Mouse (Mus musculus): ENCODE data around the gene Gm3676.
"Not testable (repeated sequence)": the region's sequence is repeated elsewhere in the genome, so short reads cannot be mapped to it uniquely, and the experiment has no call there.

Gm3676 gene

DNA sequence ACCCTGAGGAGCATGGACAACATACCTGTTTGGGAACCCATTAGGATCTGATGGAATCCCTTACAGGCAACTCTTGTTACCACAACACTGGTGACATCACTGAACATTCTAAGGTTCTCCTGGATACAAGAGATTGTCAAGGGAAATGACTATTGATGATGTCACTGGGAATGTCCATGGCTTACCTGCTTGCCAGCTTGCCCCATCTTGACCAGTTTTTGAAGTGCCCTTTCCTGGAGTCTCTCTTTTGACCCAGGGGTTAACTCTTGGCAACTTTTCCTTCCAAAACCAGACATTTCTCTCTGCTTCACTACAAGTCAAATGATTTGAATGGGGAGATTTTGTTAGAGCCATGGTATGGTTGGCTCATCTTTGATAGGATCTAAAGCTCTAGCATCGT, at the start of gene Gm3676:
Gm3676 (minus strand) TSS at position 101 of the 400 bp plus-strand sequence.
- not testable (repeated sequence) for DNase-seq (ENCODE audit: low spot score)

- not testable (repeated sequence) for DNase-seq (ENCODE audit: low spot score)
Measured at GRCm38 (mm10) chr14:41648176-41648575, 1.9 kb upstream of the Gm3676 start.

DNA sequence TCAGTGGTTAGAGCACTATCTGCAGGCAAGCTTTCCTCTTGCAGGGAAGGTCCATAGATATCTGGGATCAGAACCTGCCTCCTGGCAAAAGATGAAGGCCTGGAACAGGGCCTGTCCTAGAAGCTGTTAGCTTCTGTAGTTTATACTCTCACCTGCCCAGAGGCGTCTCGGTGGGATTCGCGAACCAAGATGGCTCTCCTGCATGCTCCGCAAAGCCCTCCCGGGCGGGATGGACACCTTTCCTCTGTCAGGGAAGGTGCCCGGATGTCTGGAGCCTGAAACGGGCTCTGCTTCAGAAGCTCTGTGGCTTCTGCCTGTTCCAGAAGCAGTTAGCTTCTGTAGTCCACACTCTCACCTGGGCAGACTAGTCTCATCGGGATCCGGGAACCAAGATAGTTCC, 16.1 kb downstream of the Gm3676 start:
- DNase-seq (ENCODE audit: low spot score), result not testable (repeated sequence)

DNA sequence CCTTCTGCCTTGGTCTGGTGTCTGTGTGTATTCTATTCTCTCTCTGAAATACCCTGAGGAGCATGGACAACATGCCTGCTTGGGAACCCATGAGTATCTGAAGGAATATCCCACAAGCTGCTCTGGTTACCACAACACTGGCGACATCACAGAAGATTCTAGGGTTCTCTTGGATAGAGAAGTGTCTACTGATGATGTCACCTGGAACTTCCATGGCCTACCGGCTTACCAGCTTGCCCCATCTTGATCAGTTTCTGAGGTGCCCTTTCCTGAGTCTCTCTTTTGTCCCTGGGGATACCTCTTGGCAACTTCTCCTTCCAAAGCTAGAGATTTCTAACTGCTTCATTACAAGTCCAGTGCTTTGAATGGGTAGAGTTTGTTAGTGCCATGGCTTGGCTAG, 21.8 kb downstream of the Gm3676 start, which contains the start of gene Gm3072:
Gm3072 (minus strand) TSS at position 101 of the 400 bp plus-strand sequence.
- DNase-seq (ENCODE audit: low spot score), result not testable (repeated sequence)

DNA sequence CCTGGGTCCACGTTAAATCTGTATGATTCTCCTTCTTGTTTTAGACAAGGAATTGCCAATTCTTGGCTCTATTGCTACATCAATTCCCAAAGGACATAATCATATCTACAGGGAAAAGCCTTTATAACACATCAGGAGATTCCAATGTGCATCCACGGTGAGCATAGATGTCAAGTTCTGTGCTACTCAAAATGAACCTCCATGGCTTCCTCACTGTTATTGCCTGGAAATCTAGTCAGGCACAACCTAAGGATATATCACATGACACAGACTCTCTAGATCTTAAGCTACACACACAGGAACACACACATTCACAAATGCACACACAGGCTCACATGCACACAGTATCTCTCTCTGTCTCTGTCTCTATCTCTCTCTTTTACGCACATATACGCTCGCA, 23.8 kb downstream of the Gm3676 start:
- not testable (repeated sequence) for DNase-seq (ENCODE audit: low spot score)

- peak; percentile 5 for DNase-seq (ENCODE audit: low spot score)
Measured at GRCm38 (mm10) chr14:41610690-41611089, 35.6 kb downstream of the Gm3676 start.

DNA sequence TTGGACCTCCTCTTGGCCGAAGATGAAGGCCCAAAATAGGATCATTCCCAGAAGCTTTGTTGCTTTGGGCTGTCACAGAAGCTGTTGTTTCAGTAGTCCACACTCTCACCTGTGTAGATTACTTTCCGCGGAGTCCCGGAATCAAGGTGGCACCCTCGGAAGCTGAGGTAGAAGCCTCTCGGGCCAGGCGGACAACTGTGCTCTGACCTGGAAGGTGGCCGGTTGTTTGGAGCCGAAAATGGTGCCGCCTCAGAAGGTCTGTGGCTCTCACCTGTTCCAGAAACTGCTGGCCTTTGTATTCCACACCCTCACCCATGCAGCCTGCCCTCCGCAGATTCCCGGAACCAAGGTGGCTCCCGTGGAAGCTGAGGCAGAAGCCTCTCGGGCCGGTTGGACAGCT, 45.4 kb downstream of the Gm3676 start:
- not testable (repeated sequence) for DNase-seq (ENCODE audit: low spot score)
